Mouse (Mus musculus): Measurements from ENCODE around the gene Ncapd2.
A peak's percentile ranks its signal among the peaks of the same experiment; 100 is the strongest.

Gene Ncapd2

DNA sequence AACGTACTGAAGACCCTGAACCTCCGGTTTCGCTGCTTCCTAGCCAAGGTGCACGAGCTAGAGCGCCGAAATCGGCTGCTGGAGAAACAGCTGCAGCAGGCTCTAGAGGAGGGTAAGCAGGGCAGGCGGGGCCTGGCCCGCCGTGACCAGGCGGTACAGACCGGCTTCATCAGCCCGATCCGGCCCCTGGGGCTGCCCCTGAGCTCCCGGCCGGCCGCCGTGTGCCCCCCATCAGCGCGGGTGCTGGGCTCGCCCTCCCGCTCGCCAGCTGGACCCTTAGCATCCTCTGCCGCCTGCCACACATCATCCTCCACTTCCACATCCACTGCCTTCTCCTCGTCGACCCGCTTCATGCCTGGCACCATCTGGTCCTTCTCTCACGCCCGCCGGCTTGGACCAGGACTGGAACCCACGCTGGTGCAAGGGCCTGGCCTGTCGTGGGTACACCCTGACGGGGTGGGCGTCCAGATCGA lies 46.0 kb downstream of the Ncapd2 start:
- no peak for DNase-seq

DNA sequence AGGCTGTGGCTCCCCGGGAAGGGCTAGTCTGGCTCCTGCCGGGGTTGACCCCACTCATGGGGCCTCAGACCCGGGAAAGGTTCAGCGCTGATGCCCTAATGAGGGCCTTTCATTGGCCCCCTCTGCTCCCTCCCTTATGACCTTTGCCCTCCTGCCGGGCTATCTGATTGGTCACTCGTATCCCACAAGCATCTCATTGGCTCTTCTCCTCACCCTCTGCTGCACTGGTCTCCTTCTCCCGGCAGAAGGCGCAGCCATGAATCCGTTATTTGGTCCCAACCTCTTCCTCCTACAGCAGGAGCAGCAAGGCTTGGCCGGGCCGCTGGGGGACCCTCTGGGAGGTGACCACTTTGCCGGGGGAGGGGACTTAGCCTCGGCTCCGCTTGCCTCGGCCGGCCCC lies 46.5 kb downstream of the Ncapd2 start, which contains the start of gene Iffo1:
Gene Iffo1, plus strand, starts transcription at position 241 of the 400 bp plus-strand sequence.
- peak; percentile 93 for DNase-seq

DNA sequence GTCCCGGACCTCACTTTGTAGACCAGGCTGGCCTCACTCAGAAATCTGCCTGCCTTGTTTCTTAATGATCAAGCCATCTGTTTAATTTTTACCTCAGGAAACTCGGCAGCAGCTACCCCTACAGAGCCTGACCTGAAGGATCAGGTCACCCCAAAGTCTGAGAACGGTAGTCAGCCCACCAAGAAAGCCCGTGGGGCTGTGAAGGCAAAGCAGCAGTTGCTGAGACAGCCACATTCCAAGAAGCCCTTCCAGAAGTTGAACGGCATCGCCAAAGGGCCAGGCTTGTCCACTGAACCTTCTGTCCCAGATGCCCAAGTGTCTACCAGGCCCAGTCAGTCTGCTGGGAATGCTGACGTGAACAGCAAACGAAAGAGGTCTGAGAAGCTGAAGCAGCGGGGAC lies 47.6 kb downstream of the Ncapd2 start:
- DNase-seq: no peak

DNA sequence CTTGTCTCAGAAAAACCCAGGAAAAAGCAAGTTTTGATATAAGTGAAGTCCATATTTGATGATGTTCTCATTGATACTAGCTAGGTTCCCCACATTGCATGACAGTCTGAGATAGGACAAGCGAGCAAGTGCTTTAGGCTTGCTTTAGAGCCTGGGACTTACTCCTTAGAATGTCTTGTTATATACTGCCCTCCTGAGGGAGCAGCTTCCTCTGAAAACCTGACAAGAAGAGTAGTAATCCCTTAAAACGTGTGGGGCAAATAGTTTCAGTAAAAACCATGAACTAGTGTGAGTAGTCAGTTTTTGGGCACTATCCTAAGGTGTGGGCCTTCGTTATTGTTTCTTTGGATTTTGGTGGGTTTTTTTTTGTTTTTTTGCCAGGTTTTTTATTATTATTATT lies 48.4 kb downstream of the Ncapd2 start:
- no peak for DNase-seq

DNA sequence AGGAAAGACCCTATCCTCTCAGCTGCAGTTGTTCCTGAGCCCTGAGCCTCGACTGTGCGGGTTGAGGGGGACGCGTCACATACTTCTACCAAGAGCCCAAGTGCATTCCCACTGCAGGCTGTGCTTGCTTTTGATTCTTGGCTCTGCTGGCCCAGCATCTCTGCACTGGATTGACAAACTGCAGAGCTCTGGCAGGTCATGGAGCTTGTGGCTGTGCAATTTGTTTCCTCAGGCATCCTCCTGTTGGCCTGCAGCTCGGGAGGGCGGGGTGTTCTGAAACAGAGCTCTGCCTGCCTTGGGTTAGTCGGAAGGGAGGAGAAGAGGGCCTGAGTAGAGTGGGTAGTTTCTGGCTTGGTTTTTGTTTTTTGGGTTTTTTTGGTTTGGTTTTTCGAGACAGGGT lies 49.1 kb downstream of the Ncapd2 start:
- DNase-seq: no peak

DNA sequence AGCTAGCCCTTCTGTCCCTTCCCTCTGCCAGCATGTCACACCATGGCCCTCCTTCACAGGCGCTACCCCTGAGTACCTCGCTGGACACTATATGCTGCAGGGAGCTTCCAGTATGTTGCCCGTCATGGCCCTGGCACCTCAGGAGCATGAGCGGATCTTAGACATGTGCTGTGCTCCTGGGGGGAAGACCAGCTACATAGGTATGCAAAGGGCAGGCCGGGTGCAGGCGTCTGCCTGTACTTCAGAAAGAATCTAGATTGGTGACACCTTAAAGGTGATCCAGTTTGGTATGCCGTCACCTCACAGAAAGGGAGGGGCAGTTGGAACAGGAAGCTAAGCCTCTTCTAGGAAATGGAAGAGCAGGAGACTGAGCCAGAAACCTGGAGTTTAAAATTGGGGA lies 51.8 kb downstream of the Ncapd2 start:
- DNase-seq: no peak

DNA sequence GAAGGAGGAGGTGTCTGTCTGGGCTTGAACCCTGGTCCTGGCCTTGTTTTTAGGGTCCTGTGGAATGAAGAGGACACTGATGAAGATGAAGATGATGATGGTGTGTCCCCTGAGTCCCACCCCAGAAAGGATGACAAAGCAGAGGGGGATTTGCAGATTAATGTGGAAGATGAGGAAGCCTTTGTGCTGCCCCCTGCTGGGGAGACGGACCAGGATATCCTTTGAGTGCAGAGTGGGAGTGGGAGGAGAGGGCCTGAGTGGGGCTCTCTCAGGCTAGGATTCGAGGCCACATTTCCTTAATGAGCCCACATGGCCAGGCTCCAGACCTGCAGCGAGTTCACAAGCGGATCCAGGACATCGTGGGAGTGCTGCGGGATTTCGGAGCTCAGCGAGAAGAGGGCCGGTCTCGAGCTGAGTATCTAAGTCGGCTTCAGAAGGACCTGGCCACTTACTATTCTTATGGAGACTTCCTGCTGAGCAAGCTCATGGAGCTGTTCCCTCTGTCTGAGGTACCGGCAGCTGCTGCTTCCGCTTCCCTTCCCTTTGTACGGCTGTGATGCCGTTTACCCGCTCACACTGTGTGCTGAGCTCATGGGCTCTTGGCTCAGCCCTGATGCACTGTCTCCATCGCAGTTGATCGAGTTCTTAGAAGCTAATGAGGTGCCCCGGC lies 54.4 kb downstream of the Ncapd2 start:
- peak; percentile 47 for DNase-seq

DNA sequence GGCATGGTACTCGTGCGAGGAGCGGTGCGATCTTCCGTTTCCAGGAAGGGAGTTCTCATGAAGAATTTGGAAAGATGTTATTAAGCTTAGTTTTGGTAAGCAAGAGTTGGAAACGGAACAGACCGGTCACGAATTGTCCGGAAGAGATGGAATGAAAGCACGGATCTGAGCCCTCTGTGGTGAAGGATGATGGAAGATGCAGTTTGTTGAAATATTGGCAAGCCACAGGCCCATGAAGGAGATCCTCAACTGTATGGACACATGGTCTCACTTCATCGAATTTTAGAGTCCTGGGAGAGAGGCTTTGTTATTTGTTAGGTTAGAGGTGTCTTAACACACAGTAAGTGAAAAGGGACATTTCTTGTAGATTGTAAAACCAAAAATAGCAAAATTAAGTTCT lies 59.0 kb downstream of the Ncapd2 start:
- no peak for DNase-seq

DNA sequence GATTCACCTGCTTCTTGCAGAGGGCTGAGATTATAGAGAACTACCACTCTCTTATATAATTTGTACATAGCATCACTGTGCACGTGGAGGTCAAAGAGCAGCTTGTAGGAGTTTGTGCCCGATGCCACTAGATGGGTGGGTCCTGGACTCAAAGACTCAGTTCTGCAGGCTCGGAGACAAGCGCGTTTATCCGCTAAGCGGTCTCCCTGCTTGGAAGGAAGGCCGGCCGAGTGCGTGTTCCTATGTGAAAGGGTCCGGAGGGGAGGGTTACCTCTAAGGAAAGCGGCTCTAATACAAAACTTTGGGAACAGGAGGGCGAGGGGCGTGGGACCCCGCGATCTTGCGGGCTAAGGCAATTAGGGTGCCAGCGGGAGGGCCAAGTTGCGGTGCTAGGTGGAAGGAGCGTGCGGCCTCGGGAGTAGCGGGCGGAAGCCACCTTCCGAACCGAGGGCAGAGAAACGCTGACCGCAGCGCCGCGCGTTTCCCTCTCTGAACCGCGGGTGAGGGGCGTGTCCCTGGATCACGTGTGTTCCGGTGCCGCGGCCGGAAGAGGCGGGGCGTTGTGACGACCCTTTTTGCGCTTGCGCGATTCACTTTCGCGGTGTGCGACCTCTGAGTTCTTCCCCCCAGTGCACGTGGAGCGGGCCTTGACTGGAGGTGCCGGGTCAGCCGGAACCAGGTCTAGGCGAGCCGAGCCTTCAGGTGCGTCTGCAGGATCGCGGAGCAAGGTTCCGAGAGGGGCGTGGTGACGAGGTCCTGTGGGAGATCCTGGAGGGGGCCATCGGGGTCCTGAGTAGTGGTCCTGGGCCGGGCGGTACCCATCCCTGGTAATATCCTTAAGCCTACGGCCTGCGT lies 60.0 kb downstream of the Ncapd2 start, which contains the start of gene Nop2:
Gene Nop2, plus strand, starts transcription at position 608 of the 855 bp plus-strand sequence.
- peak; percentile 93 for DNase-seq

DNA sequence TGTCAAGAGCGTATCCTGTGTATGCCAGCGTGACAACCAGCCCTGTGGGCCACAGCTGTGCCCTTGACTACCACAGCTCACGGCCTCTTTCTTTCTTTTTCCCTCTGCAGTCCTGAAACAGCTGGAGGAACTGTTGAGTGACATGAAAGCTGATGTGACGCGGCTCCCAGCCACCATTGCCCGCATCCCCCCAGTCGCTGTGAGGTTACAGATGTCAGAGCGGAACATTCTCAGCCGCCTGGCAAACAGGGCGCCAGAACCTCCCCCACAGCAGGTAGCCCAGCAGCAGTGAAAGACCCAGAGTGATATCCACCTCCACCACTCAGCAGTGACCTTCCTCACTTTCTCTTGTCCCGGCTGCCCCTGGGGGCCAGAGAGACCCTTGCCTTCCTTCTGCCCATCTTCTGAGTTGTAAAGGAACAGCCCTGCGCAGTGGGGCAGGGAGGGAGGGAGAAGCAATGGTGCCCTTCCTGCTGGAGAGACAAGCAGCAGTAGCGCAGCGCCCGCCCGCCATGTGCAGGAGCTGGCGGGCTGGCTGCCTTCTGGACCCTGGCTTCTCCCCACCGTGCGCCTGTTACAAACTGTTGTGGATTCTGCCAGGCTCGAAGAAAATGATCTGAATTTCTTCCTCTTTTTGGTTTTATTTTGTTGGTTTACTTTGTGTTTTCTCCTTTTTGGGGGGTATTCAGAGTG lies 61.6 kb downstream of the Ncapd2 start:
- no peak for DNase-seq

DNA sequence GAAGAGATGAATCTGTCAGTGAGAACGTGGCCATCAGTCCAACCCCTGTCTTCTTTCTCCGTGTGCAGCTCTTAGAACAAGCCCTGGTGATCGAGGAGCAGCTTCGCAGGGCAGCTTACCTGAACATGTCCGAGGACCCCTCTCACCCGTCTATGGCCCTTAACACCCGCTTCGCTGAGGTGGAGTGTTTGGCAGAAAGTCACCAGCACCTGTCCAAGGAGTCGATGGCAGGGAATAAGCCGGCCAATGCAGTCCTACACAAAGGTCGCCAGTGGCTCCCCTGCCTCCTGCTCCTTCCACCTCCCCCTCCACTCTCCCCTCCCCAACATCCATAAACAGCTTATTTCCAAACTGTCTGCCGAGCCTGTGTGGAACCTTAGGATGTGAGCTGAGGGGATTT lies 62.8 kb downstream of the Ncapd2 start:
- DNase-seq: no peak

DNA sequence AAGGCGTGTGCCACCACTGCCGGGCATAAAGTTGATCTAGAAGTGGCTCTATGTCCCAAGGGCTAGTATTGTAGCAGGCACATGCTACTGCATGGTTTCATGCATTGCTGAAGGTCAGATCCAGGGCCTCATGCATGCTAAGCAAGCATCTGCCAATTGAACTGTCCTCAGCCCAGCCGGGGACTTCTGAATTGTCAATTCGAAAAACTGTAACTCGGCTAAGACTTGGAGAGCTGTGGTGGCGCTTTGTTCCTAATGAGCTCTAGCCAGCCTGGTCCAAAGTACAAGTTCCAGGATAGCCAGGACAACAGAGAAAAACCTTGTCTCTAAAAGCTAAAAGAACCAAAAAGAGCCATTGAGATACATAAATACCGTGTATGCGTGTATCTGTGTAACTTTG lies 72.1 kb downstream of the Ncapd2 start:
- no peak for DNase-seq
